Mouse (Mus musculus) monocyte, adult 59 days (primary cell): ENCODE data around the gene Tppp2. TPM values are rescaled to one million over a fixed set of nuclear protein-coding genes. Genes with fewer than 3 reads are reported as not detected.

Source experiments
- total RNA-seq, 2 experiments: library from RNA; stranded (reverse); gene quantifications; one replicate each; pipeline ENCODE4 v1.2.4; 2023

Tppp2 gene
- not detected for total RNA-seq

GRCm38 (mm10) chr14:51918125-51918524 is at the start of gene Tppp2:
Gene Tppp2, plus strand, starts transcription at chr14:51918425.

DNA sequence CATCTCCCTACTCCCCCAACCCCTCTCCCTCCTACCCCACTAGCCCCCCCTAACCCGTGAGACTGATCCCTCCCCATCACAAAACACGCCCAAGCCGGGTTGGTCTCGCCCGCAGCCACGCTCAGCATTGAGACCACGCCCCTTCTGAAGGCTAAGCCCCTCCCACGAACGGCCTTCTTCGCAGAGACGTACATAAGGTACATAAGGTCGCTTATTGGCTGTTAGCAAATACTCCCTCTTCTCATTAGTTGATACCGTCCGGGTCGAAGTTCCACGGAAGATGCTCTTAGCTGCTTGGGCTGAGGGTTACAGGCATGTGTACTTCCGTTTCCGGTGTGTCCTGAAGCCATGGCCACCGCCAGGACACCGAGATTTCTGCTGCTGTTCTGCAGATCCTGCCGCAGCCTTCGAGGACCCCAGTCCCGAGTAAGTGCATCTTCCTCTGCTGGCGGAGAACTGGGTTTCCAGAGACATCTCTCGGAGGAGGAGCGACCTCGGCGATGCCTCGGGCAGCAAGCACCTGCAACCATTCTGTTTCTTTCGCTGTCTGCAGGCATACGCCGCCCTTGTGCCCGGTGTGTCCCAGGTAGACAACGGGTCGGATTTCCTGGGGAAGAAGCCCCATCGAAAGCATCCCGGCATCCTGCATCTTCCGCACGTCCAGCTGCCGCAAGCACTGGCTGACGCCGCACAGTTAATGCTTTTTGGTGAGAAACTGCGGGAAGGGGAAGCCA is 33.5 kb upstream of the Tppp2 start, which contains the start of gene Mettl17:
Gene Mettl17 (plus strand): TSS at position 245 of the 734 bp plus-strand sequence.

DNA sequence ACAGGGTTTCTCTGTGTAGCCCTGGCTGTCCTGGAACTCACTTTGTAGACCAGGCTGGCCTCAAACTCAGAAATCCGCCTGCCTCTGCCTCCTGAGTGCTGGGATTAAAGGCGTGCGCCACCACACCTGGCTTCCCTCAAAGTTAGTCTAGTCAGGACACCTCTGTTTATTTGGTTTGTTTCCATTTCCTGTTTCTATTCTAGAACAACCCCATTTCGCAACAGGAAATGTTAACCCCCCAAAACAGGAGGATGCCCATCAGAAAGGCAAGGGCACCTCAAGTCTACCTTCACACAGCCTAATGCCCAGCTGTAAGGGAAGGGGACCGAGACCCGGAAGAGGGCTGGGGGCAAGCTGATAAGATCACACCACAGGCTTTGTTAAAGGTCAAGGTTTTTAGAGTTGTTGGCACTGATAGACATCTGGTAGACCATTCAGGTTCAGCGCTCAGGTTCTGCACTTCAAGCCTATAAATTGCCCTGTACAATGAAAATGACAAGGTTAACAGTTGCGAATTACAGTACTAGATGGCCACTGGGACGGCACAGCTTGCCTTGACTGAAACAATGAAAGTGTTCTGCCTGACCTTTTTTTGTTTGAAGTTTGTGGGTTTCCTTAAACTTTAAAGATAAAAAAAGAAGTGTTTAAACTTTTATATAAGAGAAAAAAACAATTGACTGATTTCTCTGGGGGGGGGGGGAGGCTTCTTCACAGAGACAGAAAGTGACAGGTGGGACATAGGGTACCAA is 25.9 kb upstream of the Tppp2 start, which contains the start of gene Slc39a2:
Gene Slc39a2 (plus strand): TSS at position 699 of the 749 bp plus-strand sequence.

DNA sequence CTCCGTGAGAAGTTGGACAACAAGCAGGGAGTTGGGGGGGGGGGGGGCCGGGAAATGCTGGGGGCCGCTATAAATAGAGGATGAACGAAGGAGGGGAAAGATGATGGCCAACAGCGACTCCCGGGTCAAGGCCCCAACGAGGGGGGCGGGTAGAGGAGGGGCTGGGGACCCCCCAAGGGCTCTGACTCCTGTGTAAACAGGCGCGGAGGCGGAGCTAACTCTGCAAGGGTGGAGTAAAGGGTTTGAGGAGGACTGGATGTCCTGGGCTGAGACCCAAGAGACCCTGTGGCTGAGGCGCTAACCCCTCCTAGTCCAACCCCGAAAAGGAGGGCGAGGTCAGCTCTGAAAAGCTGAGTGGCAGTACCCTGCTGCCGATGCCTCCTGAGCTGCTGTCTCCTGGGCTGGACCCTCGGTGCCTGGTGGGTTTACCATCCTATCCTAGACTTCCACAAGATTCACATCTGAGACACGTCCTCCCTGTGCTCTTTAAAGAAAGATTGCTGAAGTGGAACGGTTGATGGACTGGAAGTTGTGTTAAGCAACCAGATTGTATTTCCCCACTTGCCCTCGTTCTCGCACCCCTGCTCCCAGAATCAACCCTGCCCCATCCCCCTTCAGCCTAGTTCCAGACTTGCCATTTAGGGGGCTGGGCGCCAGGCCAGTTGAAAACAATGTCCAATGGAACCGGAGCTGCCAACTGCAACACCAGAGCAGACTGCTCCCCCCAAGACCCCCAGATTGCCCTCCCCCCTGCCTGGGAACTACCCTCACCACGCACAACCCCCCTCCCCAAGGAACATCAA is 4.1 kb upstream of the Tppp2 start, which contains the start of gene Ndrg2:
Gene Ndrg2 (minus strand): TSS at position 199 of the 803 bp plus-strand sequence.

GRCm38 (mm10) chr14:51922571-51922865 is 4.3 kb downstream of the Tppp2 start, which contains the start of gene Rnase13:
Gene Rnase13, minus strand, starts transcription at chr14:51922773.

Other genes starting within 250 kb of the Tppp2 start
- gene Gm17079, start 223.0 kb upstream of the Tppp2 start, total RNA-seq, result not detected
- gene Gm5800, start 201.2 kb upstream of the Tppp2 start, total RNA-seq, result not detected
- gene Ang4, start 144.8 kb upstream of the Tppp2 start, total RNA-seq, result not detected
- gene AY358078, start 118.4 kb upstream of the Tppp2 start, total RNA-seq, result not detected
- under 1 TPM in 1 of 2 experiments, not detected in 1; 0.79 TPM for gene Ear6, start 64.7 kb upstream of the Tppp2 start, total RNA-seq
- 10 to 100 TPM; 33.4 to 42.7 TPM for gene Mettl17, start 33.6 kb upstream of the Tppp2 start, total RNA-seq
- under 1 TPM; 0.18 to 0.49 TPM for gene Slc39a2, start 25.5 kb upstream of the Tppp2 start, total RNA-seq
- gene Ndrg2, start 4.3 kb upstream of the Tppp2 start, total RNA-seq, result 1 to 10 TPM; 1.8 TPM
- not detected for gene Rnase13, start 4.3 kb downstream of the Tppp2 start, total RNA-seq
- gene Arhgef40, start 66.3 kb downstream of the Tppp2 start, total RNA-seq, result 1 to 10 TPM; 3.7 to 4.6 TPM
- gene Tmem253, start 97.2 kb downstream of the Tppp2 start, total RNA-seq, result not detected
- 10 to 100 TPM; 20.4 to 20.7 TPM for gene Zfp219, start 102.3 kb downstream of the Tppp2 start, total RNA-seq
- not detected for gene Olfr221, start 124.0 kb downstream of the Tppp2 start, total RNA-seq
- 100 to 1,000 TPM; 268 to 272 TPM for gene Hnrnpc, start 185.6 kb downstream of the Tppp2 start, total RNA-seq
- gene Rpgrip1, start 192.3 kb downstream of the Tppp2 start, total RNA-seq, result 1 to 10 TPM; 1.2 to 1.4 TPM